Mouse (Mus musculus) forebrain, postnatal 0 days (tissue): ENCODE measurements at regions not wholly inside any gene's neighbourhood (a gene's known extent, or its start where the extent isn't known, plus 50 kb on each side); places are given as distances from the start of the nearest gene placed in this dataset.

Experiments used
- ATAC-seq: fragments of 200-750 bp; cut with Nextera tagmentation; 2 replicates; pipeline ENCODE4 v1.8.0; 2017; ENCODE audit warnings: mild to moderate bottlenecking, moderate library complexity
- DNase-seq: peaks from one replicate; pipeline ENCODE4 v3.0.0-alpha.2; 2015
- H3K27ac ChIP-seq: fragments of 300-500 bp; sonication (generic); 2 replicates; pipeline ENCODE4 v1.5.1; 2014; ENCODE audit warnings: low read depth, mild to moderate bottlenecking, antibody characterized with exemption, low read length, moderate library complexity, mixed read lengths
- H3K27me3 ChIP-seq: fragments of 300-500 bp; sonication (generic); 2 replicates; pipeline ENCODE4 v1.6.1; 2014; ENCODE audit warnings: mild to moderate bottlenecking, low read length, mixed read lengths; ENCODE audit not compliant: insufficient read depth
- H3K36me3 ChIP-seq: fragments of 300-500 bp; sonication (generic); 2 replicates; pipeline ENCODE4 v1.6.1; 2014; ENCODE audit warnings: mild to moderate bottlenecking, moderate library complexity; ENCODE audit not compliant: insufficient read depth
- H3K4me1 ChIP-seq: fragments of 300-500 bp; sonication (generic); 2 replicates; pipeline ENCODE4 v1.6.1; 2014; ENCODE audit warnings: antibody characterized with exemption; ENCODE audit not compliant: insufficient read depth
- H3K4me2 ChIP-seq: fragments of 300-500 bp; sonication (generic); 2 replicates; pipeline ENCODE4 v1.6.1; 2014; ENCODE audit warnings: low read depth, mild to moderate bottlenecking, moderate library complexity
- H3K4me3 ChIP-seq: fragments of 300-500 bp; sonication (generic); 2 replicates; pipeline ENCODE4 v1.5.1; 2014; ENCODE audit warnings: low read depth, low read length, mixed read lengths
- H3K9ac ChIP-seq: fragments of 300-500 bp; sonication (generic); 2 replicates; pipeline ENCODE4 v1.6.1; 2014; ENCODE audit warnings: mild to moderate bottlenecking
- H3K9me3 ChIP-seq: fragments of 300-500 bp; sonication (generic); 2 replicates; pipeline ENCODE4 v1.6.1; 2016; ENCODE audit warnings: low read length
- CTCF ChIP-seq: sonication (generic); IDR thresholded peaks from 2 replicates; pipeline ENCODE4 v1.5.1; 2016; ENCODE audit warnings: antibody characterized with exemption, control low read depth, low read depth
- WGBS: fragments of 180-500 bp; shearing (Covaris S2); extraction: QIAGEN DNeasy Blood & Tissue Kit; methylation state at CpG from one replicate; pipeline ENCODE4 v1.1.7; 2014; 5-methylcytosine and 5-hydroxymethylcytosine counted together

- TF ChIP-seq CTCF: no peak
- WGBS: 72% methylated on average over 4 of the region's 4 CpGs
- Histone ChIP-seq H3K4me1 (no peaks in the 10 kb centered on the region), H3K27ac (no peak overlapping the region), H3K4me3 (no peak overlapping the region), H3K9me3 (no peaks in the 10 kb centered on the region), H3K4me2 (no peak overlapping the region), H3K36me3 (no peaks in the 10 kb centered on the region), H3K9ac (no peak overlapping the region), H3K27me3 (peaks cover 77% of the 10 kb centered on the region)
- ATAC-seq (no peak), DNase-seq (no peak)
Measured at GRCm38 (mm10) chr5:33536261-33536660, 93.2 kb downstream of the Fam53a start.

GRCm38 (mm10) chr5:33535145-33536010 lies 94.1 kb downstream of the Fam53a start:
- Histone ChIP-seq H3K36me3 (no peaks in the 10 kb centered on the region), H3K4me1 (no peaks in the 10 kb centered on the region), H3K4me3 (no peak overlapping the region), H3K9me3 (no peaks in the 10 kb centered on the region), H3K27me3 (peaks cover 74% of the 10 kb centered on the region), H3K9ac (no peak overlapping the region), H3K4me2 (peak overlapping the region; percentile 31; the same call in 1 of the 2 replicates), H3K27ac (no peak overlapping the region)
- ATAC-seq (no peak), DNase-seq (no peak)
- 11% methylated on average over 21 of the region's 21 CpGs for WGBS
- no peak for TF ChIP-seq CTCF

- H3K4me3 ChIP-seq: peak overlapping the region; percentile 21; the same call in 1 of the 2 replicates
- peak overlapping the region; percentile 31 for H3K4me2 ChIP-seq
- no peak for DNase-seq
- peak; percentile 48; the same call in 1 of the 2 replicates for ATAC-seq
- no peak overlapping the region for H3K9ac ChIP-seq
- H3K27ac ChIP-seq: no peak overlapping the region
- 4% methylated on average over 13 of the region's 13 CpGs for WGBS
- no peak for TF ChIP-seq CTCF
- H3K9me3 ChIP-seq: no peaks in the 10 kb centered on the region
- no peaks in the 10 kb centered on the region for H3K36me3 ChIP-seq
- H3K4me1 ChIP-seq: no peaks in the 10 kb centered on the region
- peaks cover 73% of the 10 kb centered on the region for H3K27me3 ChIP-seq
Measured at GRCm38 (mm10) chr5:33534345-33534744, 95.1 kb downstream of the Fam53a start.

GRCm38 (mm10) chr5:33533185-33533584 lies 96.2 kb downstream of the Fam53a start:
- ATAC-seq: no peak
- H3K27me3 ChIP-seq: peaks cover 71% of the 10 kb centered on the region

GRCm38 (mm10) chr5:33531263-33531662 lies 97.5 kb upstream of the Nkx1-1 start:
- no peak overlapping the region for H3K4me2 ChIP-seq
- no peak for ATAC-seq
- H3K4me3 ChIP-seq: no peak overlapping the region
- TF ChIP-seq CTCF: no peak
- no peaks in the 10 kb centered on the region for H3K36me3 ChIP-seq
- H3K9me3 ChIP-seq: no peaks in the 10 kb centered on the region
- WGBS: 100% methylated on average over 1 of the region's 1 CpGs
- peaks cover 55% of the 10 kb centered on the region for H3K27me3 ChIP-seq
- no peak overlapping the region for H3K9ac ChIP-seq
- no peaks in the 10 kb centered on the region for H3K4me1 ChIP-seq
- DNase-seq: no peak
- no peak overlapping the region for H3K27ac ChIP-seq

More at GRCm38 (mm10) chr5:33533185-33533584, 96.2 kb downstream of the Fam53a start:
- Histone ChIP-seq H3K9me3 (no peaks in the 10 kb centered on the region), H3K4me2 (no peak overlapping the region), H3K27ac (no peak overlapping the region), H3K4me1 (no peaks in the 10 kb centered on the region), H3K9ac (no peak overlapping the region), H3K36me3 (no peaks in the 10 kb centered on the region), H3K4me3 (no peak overlapping the region)
- DNase-seq: no peak
- no peak for TF ChIP-seq CTCF
- 93% methylated on average over 4 of the region's 4 CpGs for WGBS

- DNase-seq (no peak), ATAC-seq (no peak)
- Histone ChIP-seq H3K9ac (no peak overlapping the region), H3K9me3 (no peaks in the 10 kb centered on the region), H3K4me2 (no peak overlapping the region), H3K27ac (no peak overlapping the region), H3K36me3 (no peaks in the 10 kb centered on the region), H3K4me3 (no peak overlapping the region), H3K4me1 (no peaks in the 10 kb centered on the region), H3K27me3 (peaks cover 41% of the 10 kb centered on the region)
- TF ChIP-seq CTCF: no peak
- WGBS: 49% methylated on average over 10 of the region's 13 CpGs
Measured at GRCm38 (mm10) chr5:33529771-33530170, 96.0 kb upstream of the Nkx1-1 start.

GRCm38 (mm10) chr5:33528971-33529670 lies 95.3 kb upstream of the Nkx1-1 start:
- Histone ChIP-seq H3K27me3 (peaks cover 39% of the 10 kb centered on the region), H3K27ac (no peak overlapping the region), H3K4me2 (no peak overlapping the region), H3K4me3 (no peak overlapping the region), H3K9ac (no peak overlapping the region), H3K9me3 (no peaks in the 10 kb centered on the region), H3K36me3 (no peaks in the 10 kb centered on the region), H3K4me1 (no peaks in the 10 kb centered on the region)
- no peak for DNase-seq
- no peak for TF ChIP-seq CTCF
- ATAC-seq: no peak
- WGBS: 73% methylated on average over 14 of the region's 14 CpGs
